Mouse (Mus musculus): ENCODE measurements at regions not wholly inside any gene's neighbourhood (a gene's known extent, or its start where the extent isn't known, plus 50 kb on each side); places are given as distances from the start of the nearest gene placed in this dataset.

- no peak for DNase-seq (ENCODE audit: low spot score in 2 of 2)
- TF ChIP-seq CTCF (conservative IDR thresholded peaks at IDR 0.05), result no peak
- no peak overlapping the region for H3K27ac ChIP-seq
- no peak overlapping the region for H3K4me3 ChIP-seq
These were observed 137.8 kb downstream of the Pfkfb3 start for GRCm38 (mm10) chr2:11416122-11416521.

GRCm38 (mm10) chr2:11412521-11412920, 141.4 kb downstream of the Pfkfb3 start:
- TF ChIP-seq CTCF (conservative IDR thresholded peaks at IDR 0.05), result no peak
- H3K27ac ChIP-seq, result no peak overlapping the region
- no peak overlapping the region for H3K4me3 ChIP-seq
- no peak for DNase-seq (ENCODE audit: low spot score in 2 of 2)

GRCm38 (mm10) chr2:11408497-11408896, 145.4 kb downstream of the Pfkfb3 start:
- no peak for DNase-seq (ENCODE audit: low spot score in 2 of 2)
- Histone ChIP-seq H3K27ac (no peak overlapping the region), H3K4me3 (no peak overlapping the region)
- TF ChIP-seq CTCF (conservative IDR thresholded peaks at IDR 0.05), result no peak

- Histone ChIP-seq H3K27ac (no peak overlapping the region), H3K4me3 (no peak overlapping the region)
- no peak for DNase-seq (ENCODE audit: low spot score in 2 of 2)
- no peak for TF ChIP-seq CTCF (conservative IDR thresholded peaks at IDR 0.05)
These were observed 147.7 kb downstream of the Pfkfb3 start for GRCm38 (mm10) chr2:11406103-11406615.

- no peak for DNase-seq (ENCODE audit: low spot score in 2 of 2)
- Histone ChIP-seq H3K4me3 (no peak overlapping the region), H3K27ac (no peak overlapping the region)
- TF ChIP-seq CTCF (conservative IDR thresholded peaks at IDR 0.05), result no peak
These were observed 151.5 kb downstream of the Pfkfb3 start for GRCm38 (mm10) chr2:11402218-11402848.

- no peak for DNase-seq (ENCODE audit: low spot score in 2 of 2)
- TF ChIP-seq CTCF (conservative IDR thresholded peaks at IDR 0.05), result no peak
- H3K4me3 ChIP-seq, result no peak overlapping the region
- H3K27ac ChIP-seq, result no peak overlapping the region
These were observed 154.5 kb downstream of the Pfkfb3 start for GRCm38 (mm10) chr2:11399411-11399810.

GRCm38 (mm10) chr2:11398949-11399348, 154.9 kb downstream of the Pfkfb3 start:
- no peak for DNase-seq (ENCODE audit: low spot score in 2 of 2)
- Histone ChIP-seq H3K27ac (no peak overlapping the region), H3K4me3 (no peak overlapping the region)
- TF ChIP-seq CTCF (conservative IDR thresholded peaks at IDR 0.05), result no peak

- no peak for DNase-seq (ENCODE audit: low spot score in 2 of 2)
- TF ChIP-seq CTCF (conservative IDR thresholded peaks at IDR 0.05), result no peak
- Histone ChIP-seq H3K27ac (no peak overlapping the region), H3K4me3 (no peak overlapping the region)
These were observed 155.5 kb downstream of the Pfkfb3 start for GRCm38 (mm10) chr2:11398391-11398790.

- no peak overlapping the region for H3K27ac ChIP-seq
- TF ChIP-seq CTCF (conservative IDR thresholded peaks at IDR 0.05), result peak; percentile 56
- H3K4me3 ChIP-seq, result no peak overlapping the region
- DNase-seq (ENCODE audit: low spot score in 2 of 2), result no peak
These were observed 157.0 kb downstream of the Pfkfb3 start for GRCm38 (mm10) chr2:11396835-11397234.

GRCm38 (mm10) chr2:11394675-11395349, 159.1 kb downstream of the Pfkfb3 start:
- Histone ChIP-seq H3K4me3 (no peak overlapping the region), H3K27ac (no peak overlapping the region)
- no peak for TF ChIP-seq CTCF (conservative IDR thresholded peaks at IDR 0.05)
- no peak for DNase-seq (ENCODE audit: low spot score in 2 of 2)

GRCm38 (mm10) chr2:11391725-11392124, 162.2 kb downstream of the Pfkfb3 start:
- 0 out of 2 replicates have a peak, but pooled peaks have one; percentile 29 for TF ChIP-seq CTCF (conservative IDR thresholded peaks at IDR 0.05)
- Histone ChIP-seq H3K27ac (peak overlapping the region; percentile 59; the same call in 1 of the 2 replicates), H3K4me3 (no peak overlapping the region)
- peak; percentile 16 to 38 for DNase-seq (ENCODE audit: low spot score in 2 of 2)

- TF ChIP-seq CTCF (conservative IDR thresholded peaks at IDR 0.05), result no peak
- DNase-seq (ENCODE audit: low spot score in 2 of 2), result no peak
- H3K27ac ChIP-seq, result peak overlapping the region; percentile 59; the same call in 1 of the 2 replicates
- H3K4me3 ChIP-seq, result no peak overlapping the region
These were observed 163.1 kb downstream of the Pfkfb3 start for GRCm38 (mm10) chr2:11390667-11391334.

GRCm38 (mm10) chr2:11387623-11388022, 166.3 kb downstream of the Pfkfb3 start:
- Histone ChIP-seq H3K4me3 (no peak overlapping the region), H3K27ac (no peak overlapping the region)
- no peak for DNase-seq (ENCODE audit: low spot score in 2 of 2)
- TF ChIP-seq CTCF (conservative IDR thresholded peaks at IDR 0.05), result no peak

Data from layer of hippocampus, adult 2 months (tissue).